Mouse (Mus musculus): ENCODE results near the gene Cnn3. TPM values are rescaled to one million over a fixed set of nuclear protein-coding genes. Genes with fewer than 3 reads are reported as not detected.

Cnn3 gene
- polyA plus RNA-seq, 1 experiment from 2014 or later: 874 TPM

GRCm38 (mm10) chr3:121483266-121484161 is 57.2 kb downstream of the Cnn3 start:
- no peaks in the 10 kb centered on the region for H3K36me3 ChIP-seq (replicated peaks)
- peak overlapping the region; percentile 40; the same call in 1 of the 2 replicates for H3K27ac ChIP-seq (replicated peaks)
- DNase-seq (ENCODE audit: low spot score): no peak
- peaks cover 17% of the 10 kb centered on the region for H3K27me3 ChIP-seq (replicated peaks; ENCODE audit: low read depth, poor library complexity, severe bottlenecking)
- H3K4me3 ChIP-seq: no peak overlapping the region
- 72% methylated on average over 25 of the region's 25 CpGs for WGBS
- H3K9me3 ChIP-seq: no peaks in the 10 kb centered on the region
- peaks cover 50% of the 10 kb centered on the region for H3K4me1 ChIP-seq

- H3K4me3 ChIP-seq: no peak overlapping the region
- no peaks in the 10 kb centered on the region for H3K9me3 ChIP-seq
- 72% methylated on average over 2 of the region's 2 CpGs for WGBS
- H3K4me1 ChIP-seq: peaks cover 46% of the 10 kb centered on the region
- no peak overlapping the region for H3K27ac ChIP-seq (replicated peaks)
- H3K36me3 ChIP-seq (replicated peaks): no peaks in the 10 kb centered on the region
- peaks cover 3% of the 10 kb centered on the region; the same call in 1 of the 2 replicates for H3K27me3 ChIP-seq (replicated peaks; ENCODE audit: low read depth, poor library complexity, severe bottlenecking)
- DNase-seq (ENCODE audit: low spot score): no peak
These were observed 58.9 kb downstream of the Cnn3 start for GRCm38 (mm10) chr3:121485201-121485600.

- no peaks in the 10 kb centered on the region for H3K9me3 ChIP-seq
- H3K36me3 ChIP-seq (replicated peaks): no peaks in the 10 kb centered on the region
- H3K27ac ChIP-seq (replicated peaks): 0 out of 2 replicates have a peak overlapping the region, but pooled peaks have one; percentile 35
- peaks cover 29% of the 10 kb centered on the region for H3K4me1 ChIP-seq
- WGBS: 70% methylated on average over 12 of the region's 12 CpGs
- no peak for DNase-seq (ENCODE audit: low spot score)
- no peaks in the 10 kb centered on the region for H3K27me3 ChIP-seq (replicated peaks; ENCODE audit: low read depth, poor library complexity, severe bottlenecking)
- no peak overlapping the region for H3K4me3 ChIP-seq
These were observed 63.3 kb downstream of the Cnn3 start for GRCm38 (mm10) chr3:121489462-121490118.

- Histone ChIP-seq H3K36me3 (replicated peaks) (no peaks in the 10 kb centered on the region), H3K4me3 (no peak overlapping the region), H3K9me3 (no peaks in the 10 kb centered on the region), H3K4me1 (peaks cover 29% of the 10 kb centered on the region), H3K27me3 (replicated peaks; ENCODE audit: low read depth, poor library complexity, severe bottlenecking) (no peaks in the 10 kb centered on the region), H3K27ac (replicated peaks) (0 out of 2 replicates have a peak overlapping the region, but pooled peaks have one; percentile 35)
- WGBS: 61% methylated on average over 5 of the region's 5 CpGs
- no peak for DNase-seq (ENCODE audit: low spot score)
These were observed 64.6 kb downstream of the Cnn3 start for GRCm38 (mm10) chr3:121490941-121491340.

- no peak overlapping the region for H3K27ac ChIP-seq (replicated peaks)
- H3K4me3 ChIP-seq: no peak overlapping the region
- H3K27me3 ChIP-seq (replicated peaks; ENCODE audit: low read depth, poor library complexity, severe bottlenecking): no peaks in the 10 kb centered on the region
- DNase-seq (ENCODE audit: low spot score): no peak
- no peaks in the 10 kb centered on the region for H3K9me3 ChIP-seq
- WGBS: 49% methylated on average over 5 of the region's 5 CpGs
- H3K4me1 ChIP-seq: peaks cover 29% of the 10 kb centered on the region
- H3K36me3 ChIP-seq (replicated peaks): no peaks in the 10 kb centered on the region
These were observed 65.7 kb downstream of the Cnn3 start for GRCm38 (mm10) chr3:121492026-121492425.

- Histone ChIP-seq H3K27ac (replicated peaks) (no peak overlapping the region), H3K27me3 (replicated peaks; ENCODE audit: low read depth, poor library complexity, severe bottlenecking) (no peaks in the 10 kb centered on the region), H3K4me3 (no peak overlapping the region), H3K9me3 (no peaks in the 10 kb centered on the region), H3K4me1 (peaks cover 29% of the 10 kb centered on the region), H3K36me3 (replicated peaks) (no peaks in the 10 kb centered on the region)
- no peak for DNase-seq (ENCODE audit: low spot score)
- 86% methylated on average over 7 of the region's 7 CpGs for WGBS
These were observed 67.7 kb downstream of the Cnn3 start for GRCm38 (mm10) chr3:121493997-121494421.

- peak; percentile 74 for DNase-seq (ENCODE audit: low spot score)
- H3K4me3 ChIP-seq: no peak overlapping the region
- 58% methylated on average over 10 of the region's 10 CpGs for WGBS
- H3K4me1 ChIP-seq: peaks cover 5% of the 10 kb centered on the region
- H3K27me3 ChIP-seq (replicated peaks; ENCODE audit: low read depth, poor library complexity, severe bottlenecking): no peaks in the 10 kb centered on the region
- H3K9me3 ChIP-seq: no peaks in the 10 kb centered on the region
- no peak overlapping the region for H3K27ac ChIP-seq (replicated peaks)
- H3K36me3 ChIP-seq (replicated peaks): no peaks in the 10 kb centered on the region
These were observed 73.9 kb downstream of the Cnn3 start for GRCm38 (mm10) chr3:121500225-121500624.

GRCm38 (mm10) chr3:121500734-121501133 is 74.4 kb downstream of the Cnn3 start:
- Histone ChIP-seq H3K27me3 (replicated peaks; ENCODE audit: low read depth, poor library complexity, severe bottlenecking) (no peaks in the 10 kb centered on the region), H3K4me3 (no peak overlapping the region), H3K27ac (replicated peaks) (no peak overlapping the region), H3K36me3 (replicated peaks) (no peaks in the 10 kb centered on the region), H3K9me3 (no peaks in the 10 kb centered on the region), H3K4me1 (peaks cover 6% of the 10 kb centered on the region)
- 90% methylated on average over 5 of the region's 5 CpGs for WGBS
- no peak for DNase-seq (ENCODE audit: low spot score)

- no peak for DNase-seq (ENCODE audit: low spot score)
- no peaks in the 10 kb centered on the region for H3K36me3 ChIP-seq (replicated peaks)
- 66% methylated on average over 8 of the region's 8 CpGs for WGBS
- H3K9me3 ChIP-seq: no peaks in the 10 kb centered on the region
- H3K27ac ChIP-seq (replicated peaks): no peak overlapping the region; the same call in 1 of the 2 replicates
- H3K4me3 ChIP-seq: no peak overlapping the region
- peaks cover 6% of the 10 kb centered on the region for H3K4me1 ChIP-seq
- H3K27me3 ChIP-seq (replicated peaks; ENCODE audit: low read depth, poor library complexity, severe bottlenecking): no peaks in the 10 kb centered on the region
These were observed 78.7 kb downstream of the Cnn3 start for GRCm38 (mm10) chr3:121504927-121505487.

GRCm38 (mm10) chr3:121506175-121506574 is 79.9 kb downstream of the Cnn3 start:
- DNase-seq (ENCODE audit: low spot score): no peak
- Histone ChIP-seq H3K4me1 (peaks cover 6% of the 10 kb centered on the region), H3K9me3 (no peaks in the 10 kb centered on the region), H3K4me3 (no peak overlapping the region), H3K36me3 (replicated peaks) (no peaks in the 10 kb centered on the region), H3K27ac (replicated peaks) (no peak overlapping the region), H3K27me3 (replicated peaks; ENCODE audit: low read depth, poor library complexity, severe bottlenecking) (no peaks in the 10 kb centered on the region)
- 83% methylated on average over 8 of the region's 8 CpGs for WGBS

- no peaks in the 10 kb centered on the region for H3K36me3 ChIP-seq (replicated peaks)
- no peaks in the 10 kb centered on the region for H3K9me3 ChIP-seq
- peaks cover 6% of the 10 kb centered on the region for H3K4me1 ChIP-seq
- no peak overlapping the region for H3K27ac ChIP-seq (replicated peaks)
- no peak for DNase-seq (ENCODE audit: low spot score)
- WGBS: 94% methylated on average over 7 of the region's 7 CpGs
- no peaks in the 10 kb centered on the region for H3K27me3 ChIP-seq (replicated peaks; ENCODE audit: low read depth, poor library complexity, severe bottlenecking)
- no peak overlapping the region for H3K4me3 ChIP-seq
These were observed 80.5 kb downstream of the Cnn3 start for GRCm38 (mm10) chr3:121506756-121507155.

GRCm38 (mm10) chr3:121507678-121508077 is 81.4 kb downstream of the Cnn3 start:
- WGBS: 93% methylated on average over 14 of the region's 14 CpGs
- Histone ChIP-seq H3K36me3 (replicated peaks) (no peaks in the 10 kb centered on the region), H3K4me1 (peaks cover 6% of the 10 kb centered on the region), H3K27ac (replicated peaks) (no peak overlapping the region), H3K27me3 (replicated peaks; ENCODE audit: low read depth, poor library complexity, severe bottlenecking) (no peaks in the 10 kb centered on the region), H3K4me3 (no peak overlapping the region), H3K9me3 (no peaks in the 10 kb centered on the region)
- no peak for DNase-seq (ENCODE audit: low spot score)

Data from embryonic facial prominence, embryonic 10.5 days (tissue).